Mouse (Mus musculus) heart, postnatal 0 days (tissue): Measurements from ENCODE around the gene 4933427I04Rik. TPM values are rescaled to one million over a fixed set of nuclear protein-coding genes. Genes with fewer than 3 reads are reported as not detected.
A peak's percentile ranks its signal among the peaks of the same experiment; 100 is the strongest.

Source experiments
- ATAC-seq: fragments of 200-750 bp; cut with Nextera tagmentation; 2 replicates; pipeline ENCODE4 v1.8.0; 2017; ENCODE audit warnings: low read depth, moderate number of reproducible peaks, moderate library complexity; ENCODE audit not compliant: insufficient read depth
- DNase-seq: peaks from one replicate; pipeline ENCODE4 v3.0.0-alpha.2; 2016; ENCODE audit warnings: low spot score
- H3K27ac ChIP-seq: fragments of 300-500 bp; sonication (generic); 2 replicates; pipeline ENCODE4 v1.5.1; 2014; ENCODE audit warnings: low read depth, mild to moderate bottlenecking
- H3K27me3 ChIP-seq: fragments of 300-500 bp; sonication (generic); 2 replicates; pipeline ENCODE4 v1.6.1; 2014; ENCODE audit warnings: low read length, mixed read lengths; ENCODE audit not compliant: control insufficient read depth, insufficient read depth
- H3K36me3 ChIP-seq: fragments of 300-500 bp; sonication (generic); replicated peaks from 2 replicates; pipeline ENCODE4 v1.6.1; 2014; ENCODE audit warnings: low read length, mixed read lengths; ENCODE audit not compliant: control insufficient read depth, insufficient read depth
- H3K4me1 ChIP-seq: fragments of 300-500 bp; sonication (generic); 2 replicates; pipeline ENCODE4 v1.6.1; 2014; ENCODE audit warnings: antibody characterized with exemption; ENCODE audit not compliant: control insufficient read depth, insufficient read depth
- H3K4me2 ChIP-seq: fragments of 300-500 bp; sonication (generic); 2 replicates; pipeline ENCODE4 v1.6.1; 2014; ENCODE audit warnings: low read depth, mild to moderate bottlenecking, low read length, moderate library complexity
- H3K4me3 ChIP-seq: fragments of 300-500 bp; sonication (generic); 2 replicates; pipeline ENCODE4 v1.5.1; 2014; ENCODE audit warnings: low read depth, low read length
- H3K9ac ChIP-seq: fragments of 300-500 bp; sonication (generic); replicated peaks from 2 replicates; pipeline ENCODE4 v1.6.1; 2014; ENCODE audit warnings: low read depth, low read length, mixed read lengths
- H3K9me3 ChIP-seq: fragments of 300-500 bp; sonication (generic); replicated peaks from 2 replicates; pipeline ENCODE4 v1.6.1; 2016; ENCODE audit warnings: low read length; ENCODE audit not compliant: control insufficient read depth
- CTCF ChIP-seq: IDR thresholded peaks from 2 replicates; pipeline ENCODE4 v1.5.1; 2016; ENCODE audit warnings: antibody characterized with exemption, control low read depth, low read depth
- EP300 ChIP-seq: IDR thresholded peaks from 2 replicates; pipeline ENCODE4 v1.6.1; 2016; ENCODE audit warnings: antibody characterized with exemption, low read depth
- WGBS: fragments of 180-500 bp; shearing (Covaris S2); extraction: QIAGEN DNeasy Blood & Tissue Kit; methylation state at CpG from one replicate; pipeline ENCODE4 v1.1.7; 2014; 5-methylcytosine and 5-hydroxymethylcytosine counted together
- polyA plus RNA-seq: library from polyadenylated mRNA; unstranded; fragments of >200 nt; fragmentation: Nextera tagmentation; extraction: Ambion mirVana; gene quantifications from 2 replicates; pipeline ENCODE4 v1.2.1, GENCODE M21; 2015
- total RNA-seq: library from RNA; depleted of rRNA; stranded (reverse); fragments of >200 nt; gene quantifications from 2 replicates; pipeline ENCODE4 v1.2.3, GENCODE M21; 2014; ENCODE audit warnings: low replicate concordance; rRNA removed

Gene 4933427I04Rik
- total RNA-seq (not detected in 2 replicates), polyA plus RNA-seq (not detected in 2 replicates)

- Histone ChIP-seq H3K4me2 (no peak within 1 kb of the TSS), H3K4me1 (no peaks in the 10 kb centered on the region), H3K27ac (no peak within 1 kb of the TSS), H3K36me3 (no peaks in the 10 kb centered on the region), H3K27me3 (no peaks in the 10 kb centered on the region), H3K4me3 (no peak within 1 kb of the TSS), H3K9ac (no peak within 1 kb of the TSS), H3K9me3 (no peaks in the 10 kb centered on the region)
- DNase-seq (no peak), ATAC-seq (no peak)
- TF ChIP-seq EP300, result no peak
- TF ChIP-seq CTCF, result no peak
- WGBS, result 66% methylated on average over 3 of the region's 3 CpGs
Observed at GRCm38 (mm10) chr4:123859379-123859778, at the start of gene 4933427I04Rik. Gene 4933427I04Rik (plus strand): TSS chr4:123859679.

DNA sequence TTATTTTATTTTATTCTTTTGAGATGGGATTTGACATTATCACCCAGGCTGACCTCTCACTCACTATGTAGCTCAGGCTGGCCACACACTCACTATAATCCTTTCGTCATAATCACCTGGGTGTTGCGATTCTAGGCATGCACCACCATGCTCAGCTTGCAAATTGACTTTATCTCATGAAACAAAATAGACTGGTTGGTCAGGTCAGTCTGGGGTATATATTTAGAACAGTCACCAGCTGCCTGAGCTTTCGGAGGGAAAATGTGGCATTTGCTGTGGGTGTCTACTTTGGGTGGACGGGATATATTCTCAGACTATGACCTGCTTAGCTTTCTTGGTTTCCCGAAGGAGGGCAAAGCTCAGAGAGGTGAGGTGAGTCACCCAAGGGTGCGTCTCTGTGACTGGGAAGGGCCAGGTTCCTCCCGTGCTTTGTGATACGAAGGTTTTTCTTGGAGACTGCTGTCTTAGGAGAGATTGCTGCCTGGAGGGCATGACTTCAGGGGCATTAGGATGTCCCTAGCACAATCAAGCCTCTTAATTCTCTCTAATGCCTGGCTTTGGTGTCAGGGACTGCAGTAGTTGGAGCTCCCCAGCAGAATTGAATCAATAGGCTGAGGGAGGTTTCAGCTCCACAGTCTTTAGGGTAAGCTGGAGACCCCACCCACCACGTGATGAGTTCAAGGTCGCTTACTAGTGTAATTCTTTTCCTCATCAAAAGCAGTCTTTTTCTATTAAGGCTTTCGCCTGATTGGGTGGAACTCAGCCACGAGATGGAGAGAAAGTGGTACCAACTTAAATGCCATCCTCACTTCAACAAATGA is 48.8 kb upstream of the 4933427I04Rik start:
- H3K27ac ChIP-seq, result peak overlapping the region; percentile 54; the same call in 1 of the 2 replicates
- TF ChIP-seq EP300, result no peak
- no peak for TF ChIP-seq CTCF
- 0 out of 2 replicates have a peak overlapping the region, but pooled peaks have one; percentile 5 for H3K4me2 ChIP-seq
- H3K27me3 ChIP-seq, result no peaks in the 10 kb centered on the region
- WGBS, result 54% methylated on average over 12 of the region's 12 CpGs
- DNase-seq (peak; percentile 43), ATAC-seq (peak; percentile 64)
- H3K36me3 ChIP-seq, result no peaks in the 10 kb centered on the region
- H3K9me3 ChIP-seq, result no peaks in the 10 kb centered on the region
- no peak overlapping the region for H3K9ac ChIP-seq
- H3K4me1 ChIP-seq, result peaks cover 11% of the 10 kb centered on the region; the same call in 1 of the 2 replicates
- H3K4me3 ChIP-seq, result no peak overlapping the region

DNA sequence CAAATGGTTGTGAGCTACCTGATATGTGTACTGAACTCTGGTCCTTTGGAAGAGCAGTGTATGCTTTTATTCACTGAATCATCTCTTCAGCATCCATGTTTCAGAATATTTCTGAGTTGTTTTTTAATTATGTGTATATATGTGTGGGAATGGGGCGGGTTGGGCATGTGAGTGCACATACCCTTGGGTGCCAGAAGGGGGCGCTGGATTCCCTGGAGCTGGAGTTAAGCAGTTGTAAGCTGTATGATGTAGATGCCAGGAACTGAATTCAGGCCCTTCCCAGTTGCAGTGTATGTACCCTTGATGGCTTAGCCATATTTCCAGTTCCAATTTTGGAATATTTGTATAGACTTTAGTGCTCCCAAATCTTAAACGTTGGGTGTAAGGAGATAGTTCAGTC is 47.0 kb upstream of the 4933427I04Rik start:
- 75% methylated on average over 3 of the region's 3 CpGs for WGBS
- no peak for TF ChIP-seq EP300
- TF ChIP-seq CTCF, result no peak
- no peak for DNase-seq

GRCm38 (mm10) chr4:123814030-123814501 is 45.4 kb upstream of the 4933427I04Rik start:
- no peak for ATAC-seq

More for the DNA sequence above, 47.0 kb upstream of the 4933427I04Rik start:
- no peak overlapping the region for H3K9ac ChIP-seq
- no peak overlapping the region for H3K4me2 ChIP-seq
- no peak overlapping the region for H3K4me3 ChIP-seq
- H3K4me1 ChIP-seq, result peaks cover 11% of the 10 kb centered on the region; the same call in 1 of the 2 replicates
- no peak overlapping the region for H3K27ac ChIP-seq
- H3K36me3 ChIP-seq, result no peaks in the 10 kb centered on the region
- ATAC-seq, result no peak
- no peaks in the 10 kb centered on the region for H3K27me3 ChIP-seq
- no peaks in the 10 kb centered on the region for H3K9me3 ChIP-seq

GRCm38 (mm10) chr4:123819093-123819610 is 40.3 kb upstream of the 4933427I04Rik start:
- peak; percentile 73 for ATAC-seq

More at GRCm38 (mm10) chr4:123814030-123814501, 45.4 kb upstream of the 4933427I04Rik start:
- no peak overlapping the region for H3K27ac ChIP-seq
- H3K4me3 ChIP-seq, result no peak overlapping the region
- H3K4me1 ChIP-seq, result peaks cover 11% of the 10 kb centered on the region; the same call in 1 of the 2 replicates
- no peak for DNase-seq
- no peaks in the 10 kb centered on the region for H3K9me3 ChIP-seq
- H3K36me3 ChIP-seq, result no peaks in the 10 kb centered on the region
- no peaks in the 10 kb centered on the region for H3K27me3 ChIP-seq
- no peak overlapping the region for H3K4me2 ChIP-seq
- H3K9ac ChIP-seq, result no peak overlapping the region
- WGBS, result 71% methylated on average over 7 of the region's 7 CpGs
- TF ChIP-seq EP300, result no peak
- TF ChIP-seq CTCF, result no peak

More at GRCm38 (mm10) chr4:123819093-123819610, 40.3 kb upstream of the 4933427I04Rik start:
- H3K27me3 ChIP-seq, result no peaks in the 10 kb centered on the region
- H3K27ac ChIP-seq, result no peak overlapping the region
- no peaks in the 10 kb centered on the region for H3K36me3 ChIP-seq
- H3K9ac ChIP-seq, result no peak overlapping the region
- peak; percentile 69 for DNase-seq
- WGBS, result 46% methylated on average over 4 of the region's 4 CpGs
- no peak overlapping the region for H3K4me2 ChIP-seq
- TF ChIP-seq EP300 (no peak), CTCF (peak; percentile 72)
- H3K9me3 ChIP-seq, result no peaks in the 10 kb centered on the region
- no peaks in the 10 kb centered on the region for H3K4me1 ChIP-seq
- no peak overlapping the region for H3K4me3 ChIP-seq
